Mouse (Mus musculus): Measurements from ENCODE around the gene Ruvbl2. TPM values are rescaled to one million over a fixed set of nuclear protein-coding genes. Genes with fewer than 3 reads are reported as not detected.

Ruvbl2 gene
- total RNA-seq (2023) = 48.1 TPM

DNA sequence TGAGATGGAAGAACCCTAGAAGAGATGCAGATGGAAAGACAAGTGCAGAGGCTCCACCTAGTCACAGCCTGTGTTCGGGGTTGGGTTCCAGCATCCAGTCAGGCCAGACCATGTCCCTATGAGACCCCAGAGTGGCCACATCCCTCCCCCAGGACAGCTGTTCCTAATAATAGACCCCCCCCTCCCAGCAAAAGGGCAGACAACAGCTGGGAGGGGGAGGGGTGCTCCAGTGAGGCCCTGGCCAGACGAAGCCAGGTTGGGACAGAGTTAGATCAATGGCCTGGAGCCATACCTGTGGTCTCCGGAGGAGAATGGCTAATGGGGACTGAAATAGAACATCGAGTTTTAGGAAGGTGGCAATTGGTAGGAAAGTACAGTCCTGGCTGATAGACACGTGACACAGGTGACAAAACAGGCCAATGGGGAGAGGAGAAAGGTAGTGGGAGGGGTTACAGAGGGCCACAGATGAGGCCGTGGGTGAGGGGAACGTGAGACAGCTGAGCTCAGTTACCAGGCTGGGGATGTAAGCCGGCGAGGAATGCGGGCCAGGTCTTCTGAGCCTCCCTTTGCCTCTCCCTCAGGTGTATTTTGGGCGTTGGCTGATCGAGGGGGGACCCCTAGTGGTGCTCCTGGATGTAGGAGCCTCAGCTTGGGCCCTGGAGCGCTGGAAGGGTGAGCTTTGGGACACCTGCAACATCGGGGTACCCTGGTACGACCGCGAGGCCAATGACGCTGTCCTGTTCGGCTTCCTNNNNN, at the start of gene Ruvbl2:
Ruvbl2 (minus strand) TSS at position 576 of the 756 bp plus-strand sequence.

DNA sequence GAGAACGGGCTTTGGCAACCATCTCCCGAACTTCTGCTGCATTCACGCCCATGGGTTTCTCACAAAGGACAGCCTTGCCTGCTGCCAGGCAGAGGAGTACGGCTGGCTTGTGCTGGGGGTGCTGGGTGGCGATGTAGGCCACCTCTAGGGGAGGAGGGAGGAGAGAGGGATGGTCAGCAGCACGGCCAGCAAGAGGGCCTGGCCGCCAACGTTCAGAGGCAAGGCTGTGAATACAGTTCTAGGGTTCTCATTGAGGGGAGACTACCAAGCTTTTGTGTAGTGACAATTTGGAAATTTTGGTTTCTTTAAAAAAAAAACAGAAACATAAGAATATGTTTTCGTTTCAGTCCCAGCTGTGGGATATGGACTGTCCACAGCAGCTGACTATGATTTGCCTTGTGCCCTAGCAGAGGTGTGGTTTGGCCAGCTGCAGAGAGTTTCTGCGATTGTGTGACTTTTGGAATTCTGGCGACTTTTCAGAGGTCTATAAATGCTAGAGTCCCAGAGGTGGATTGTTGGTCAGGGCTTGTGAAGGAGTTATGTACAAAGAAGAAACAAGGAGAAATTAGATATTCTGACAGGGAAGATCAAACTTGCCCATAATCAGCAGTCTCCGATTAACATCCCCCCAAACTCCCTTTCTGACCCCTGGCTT, 49.0 kb upstream of the Ruvbl2 start, which contains the start of gene Gm45808:
Gm45808 (minus strand) TSS at position 51 of the 655 bp plus-strand sequence.

GRCm38 (mm10) chr7:45481374-45481927, 43.6 kb upstream of the Ruvbl2 start, which contains the start of gene Tulp2:
Gene Tulp2, plus strand, starts transcription at chr7:45481877.

GRCm38 (mm10) chr7:45466283-45467089, 28.6 kb upstream of the Ruvbl2 start, which contains the start of gene Bax:
Gene Bax, minus strand, starts transcription at chr7:45466898.

GRCm38 (mm10) chr7:45459564-45460140, 21.8 kb upstream of the Ruvbl2 start, which contains the start of gene Ftl1:
Gene Ftl1, minus strand, starts transcription at chr7:45459884.

DNA sequence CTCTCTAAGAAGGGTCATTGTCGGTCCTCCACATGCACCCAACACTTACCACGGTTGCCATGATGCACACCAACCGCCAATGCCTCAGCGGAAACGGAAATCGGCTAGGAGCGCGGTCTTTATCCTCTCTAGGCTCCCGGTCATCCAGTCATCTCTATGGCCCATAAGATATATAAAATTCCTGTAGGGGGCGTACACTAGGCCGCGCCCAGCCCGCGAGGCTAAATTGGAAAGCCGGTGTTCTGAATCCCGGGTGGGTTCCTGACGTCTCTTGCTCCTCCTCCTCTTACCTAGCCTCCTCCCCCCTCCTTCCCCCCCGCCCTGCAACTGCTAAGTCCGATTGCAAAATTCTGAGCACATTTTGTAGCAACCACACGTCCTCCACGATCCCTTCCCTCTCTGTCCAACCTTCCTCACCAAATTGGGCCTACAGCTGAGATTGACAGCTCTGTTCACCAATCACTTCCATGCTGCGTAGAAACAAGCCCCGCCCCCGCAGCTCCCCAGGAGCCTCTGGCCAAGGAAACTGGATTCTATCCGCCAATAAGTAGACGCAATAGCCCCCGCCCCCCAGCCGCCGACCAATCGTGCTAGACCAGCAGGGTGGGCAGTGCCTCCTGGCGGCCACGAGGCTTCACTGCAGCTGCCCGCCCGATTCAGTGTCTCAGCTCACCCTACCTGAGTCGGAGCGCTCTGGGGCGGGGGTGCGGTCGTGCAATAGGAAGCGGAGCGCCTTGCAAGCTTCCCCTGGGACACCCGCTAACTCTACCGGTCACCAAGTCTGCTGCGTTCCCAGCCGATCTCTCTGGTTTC, 3.5 kb downstream of the Ruvbl2 start, which contains the start of gene Gys1:
Gys1 (plus strand) TSS at position 642 of the 813 bp plus-strand sequence.

GRCm38 (mm10) chr7:45420615-45420919, 17.3 kb downstream of the Ruvbl2 start, which contains the start of gene Lhb:
Gene Lhb, plus strand, starts transcription at chr7:45420820.

GRCm38 (mm10) chr7:45413113-45413863, 24.6 kb downstream of the Ruvbl2 start, which contains the start of gene Ntf5:
Gene Ntf5, plus strand, starts transcription at chr7:45413695.

GRCm38 (mm10) chr7:45405091-45406075, 32.5 kb downstream of the Ruvbl2 start, which contains the start of gene Kcna7:
Gene Kcna7, plus strand, starts transcription at chr7:45405653.

GRCm38 (mm10) chr7:45395578-45396336, 42.1 kb downstream of the Ruvbl2 start, which contains the start of gene Snrnp70:
Gene Snrnp70, minus strand, starts transcription at chr7:45395742.

Other genes with a start within 250 kb of the Ruvbl2 start
- gene Ccdc155, start 233.2 kb downstream of the Ruvbl2 start, total RNA-seq (2023) = not detected
- not detected for gene Dkkl1, start 225.9 kb downstream of the Ruvbl2 start, total RNA-seq (2023)
- not detected for gene Tead2, start 222.3 kb downstream of the Ruvbl2 start, total RNA-seq (2023)
- gene Cd37, start 199.0 kb downstream of the Ruvbl2 start, total RNA-seq (2023) = 344 TPM
- gene Slc6a16, start 197.0 kb downstream of the Ruvbl2 start, total RNA-seq (2023) = not detected
- not detected for gene Slc6a21, start 160.6 kb downstream of the Ruvbl2 start, total RNA-seq (2023)
- gene Trpm4, start 104.3 kb downstream of the Ruvbl2 start, total RNA-seq (2023) = 8.1 TPM
- not detected for gene Hrc, start 102.8 kb downstream of the Ruvbl2 start, total RNA-seq (2023)
- gene Ppfia3, start 71.1 kb downstream of the Ruvbl2 start, total RNA-seq (2023) = 0.26 TPM
- gene Lin7b, start 67.5 kb downstream of the Ruvbl2 start, total RNA-seq (2023) = not detected
- 741 TPM for gene Snrnp70, start 42.4 kb downstream of the Ruvbl2 start, total RNA-seq (2023)
- not detected for gene Kcna7, start 32.4 kb downstream of the Ruvbl2 start, total RNA-seq (2023)
- not detected for gene Ntf5, start 24.4 kb downstream of the Ruvbl2 start, total RNA-seq (2023)
- gene Lhb, start 17.3 kb downstream of the Ruvbl2 start, total RNA-seq (2023) = not detected
- 6.8 TPM for gene Gys1, start 3.3 kb downstream of the Ruvbl2 start, total RNA-seq (2023)
- gene Ftl1, start 21.8 kb upstream of the Ruvbl2 start, total RNA-seq (2023) = 649 TPM
- gene Bax, start 28.8 kb upstream of the Ruvbl2 start, total RNA-seq (2023) = 78.4 TPM
- gene Tulp2, start 43.8 kb upstream of the Ruvbl2 start, total RNA-seq (2023) = not detected
- gene Gm45808, start 48.7 kb upstream of the Ruvbl2 start, total RNA-seq (2023) = not detected
- gene Dhdh, start 50.7 kb upstream of the Ruvbl2 start, total RNA-seq (2023) = 1.8 TPM
- gene Nucb1, start 72.3 kb upstream of the Ruvbl2 start, total RNA-seq (2023) = 61.9 TPM
- gene Ppp1r15a, start 88.2 kb upstream of the Ruvbl2 start, total RNA-seq (2023) = 681 TPM
- gene Plekha4, start 88.2 kb upstream of the Ruvbl2 start, total RNA-seq (2023) = 1.2 TPM
- not detected for gene Hsd17b14, start 116.8 kb upstream of the Ruvbl2 start, total RNA-seq (2023)
- 65.6 TPM for gene Bcat2, start 132.1 kb upstream of the Ruvbl2 start, total RNA-seq (2023)
- gene Fgf21, start 177.4 kb upstream of the Ruvbl2 start, total RNA-seq (2023) = not detected
- not detected for gene Fut1, start 179.2 kb upstream of the Ruvbl2 start, total RNA-seq (2023)
- not detected for gene Izumo1, start 183.7 kb upstream of the Ruvbl2 start, total RNA-seq (2023)
- 0.73 TPM for gene Rasip1, start 189.4 kb upstream of the Ruvbl2 start, total RNA-seq (2023)
- gene Mamstr, start 201.9 kb upstream of the Ruvbl2 start, total RNA-seq (2023) = not detected
- gene Fut2, start 228.3 kb upstream of the Ruvbl2 start, total RNA-seq (2023) = not detected
- not detected for gene Ntn5, start 245.9 kb upstream of the Ruvbl2 start, total RNA-seq (2023)